Mouse (Mus musculus) forebrain, postnatal 0 days (tissue): ENCODE data around the gene Cdkal1. TPM values are rescaled to one million over a fixed set of nuclear protein-coding genes. Genes with fewer than 3 reads are reported as not detected.

ENCODE experiments used
- ATAC-seq: fragments of 200-750 bp; cut with Nextera tagmentation; 2 replicates; pipeline ENCODE4 v1.8.0; 2017; ENCODE audit warnings: mild to moderate bottlenecking, moderate library complexity
- DNase-seq: peaks from one replicate; pipeline ENCODE4 v3.0.0-alpha.2; 2015
- H3K27ac ChIP-seq: fragments of 300-500 bp; sonication (generic); 2 replicates; pipeline ENCODE4 v1.5.1; 2014; ENCODE audit warnings: low read depth, mild to moderate bottlenecking, antibody characterized with exemption, low read length, moderate library complexity, mixed read lengths
- H3K27me3 ChIP-seq: fragments of 300-500 bp; sonication (generic); 2 replicates; pipeline ENCODE4 v1.6.1; 2014; ENCODE audit warnings: mild to moderate bottlenecking, low read length, mixed read lengths; ENCODE audit not compliant: insufficient read depth
- H3K36me3 ChIP-seq: fragments of 300-500 bp; sonication (generic); 2 replicates; pipeline ENCODE4 v1.6.1; 2014; ENCODE audit warnings: mild to moderate bottlenecking, moderate library complexity; ENCODE audit not compliant: insufficient read depth
- H3K4me1 ChIP-seq: fragments of 300-500 bp; sonication (generic); 2 replicates; pipeline ENCODE4 v1.6.1; 2014; ENCODE audit warnings: antibody characterized with exemption; ENCODE audit not compliant: insufficient read depth
- H3K4me2 ChIP-seq: fragments of 300-500 bp; sonication (generic); 2 replicates; pipeline ENCODE4 v1.6.1; 2014; ENCODE audit warnings: low read depth, mild to moderate bottlenecking, moderate library complexity
- H3K4me3 ChIP-seq: fragments of 300-500 bp; sonication (generic); 2 replicates; pipeline ENCODE4 v1.5.1; 2014; ENCODE audit warnings: low read depth, low read length, mixed read lengths
- H3K9ac ChIP-seq: fragments of 300-500 bp; sonication (generic); 2 replicates; pipeline ENCODE4 v1.6.1; 2014; ENCODE audit warnings: mild to moderate bottlenecking
- H3K9me3 ChIP-seq: fragments of 300-500 bp; sonication (generic); 2 replicates; pipeline ENCODE4 v1.6.1; 2016; ENCODE audit warnings: low read length
- CTCF ChIP-seq: sonication (generic); IDR thresholded peaks from 2 replicates; pipeline ENCODE4 v1.5.1; 2016; ENCODE audit warnings: antibody characterized with exemption, control low read depth, low read depth
- WGBS: fragments of 180-500 bp; shearing (Covaris S2); extraction: QIAGEN DNeasy Blood & Tissue Kit; methylation state at CpG from one replicate; pipeline ENCODE4 v1.1.7; 2014; 5-methylcytosine and 5-hydroxymethylcytosine counted together
- polyA plus RNA-seq: library from polyadenylated mRNA; unstranded; fragments of >200 nt; fragmentation: Nextera tagmentation; extraction: Ambion mirVana; gene quantifications from 2 replicates; pipeline ENCODE4 v1.2.1, GENCODE M21; 2015
- total RNA-seq: library from RNA; depleted of rRNA; stranded (reverse); fragments of >200 nt; gene quantifications from 2 replicates; pipeline ENCODE4 v1.2.3, GENCODE M21; 2014

The Cdkal1 gene
- total and polyA plus RNA-seq, 2 experiments from 2014 or later = 16.7 to 18.3 TPM

DNA sequence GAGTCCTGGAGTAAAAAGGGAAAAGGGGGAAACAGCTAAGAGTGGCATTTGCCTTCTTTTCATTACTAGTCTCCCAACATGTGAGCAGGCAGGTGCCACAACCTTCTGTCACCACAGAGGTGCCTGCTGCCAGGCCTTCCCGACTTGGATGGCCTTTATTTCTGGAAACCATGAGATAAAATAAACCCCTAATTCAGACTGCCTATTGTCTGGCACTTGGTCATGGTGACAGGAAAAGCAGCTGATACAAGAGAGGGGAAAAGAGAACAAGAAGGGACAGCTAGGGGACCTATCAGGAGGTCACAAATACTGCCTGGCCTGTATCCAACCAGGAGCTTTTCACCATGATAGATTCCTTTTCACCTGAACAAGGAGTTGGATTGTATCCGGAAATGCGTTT lies 466.6 kb downstream of the Cdkal1 start:
- 71% methylated on average over 3 of the region's 3 CpGs for WGBS
- no peaks in the 10 kb centered on the region for H3K9me3 ChIP-seq
- H3K27me3 ChIP-seq = no peaks in the 10 kb centered on the region
- DNase-seq (no peak), ATAC-seq (no peak)
- no peak overlapping the region for H3K4me3 ChIP-seq
- H3K27ac ChIP-seq = no peak overlapping the region
- TF ChIP-seq CTCF = no peak
- no peaks in the 10 kb centered on the region for H3K4me1 ChIP-seq
- no peaks in the 10 kb centered on the region for H3K36me3 ChIP-seq
- H3K9ac ChIP-seq = no peak overlapping the region
- H3K4me2 ChIP-seq = no peak overlapping the region

DNA sequence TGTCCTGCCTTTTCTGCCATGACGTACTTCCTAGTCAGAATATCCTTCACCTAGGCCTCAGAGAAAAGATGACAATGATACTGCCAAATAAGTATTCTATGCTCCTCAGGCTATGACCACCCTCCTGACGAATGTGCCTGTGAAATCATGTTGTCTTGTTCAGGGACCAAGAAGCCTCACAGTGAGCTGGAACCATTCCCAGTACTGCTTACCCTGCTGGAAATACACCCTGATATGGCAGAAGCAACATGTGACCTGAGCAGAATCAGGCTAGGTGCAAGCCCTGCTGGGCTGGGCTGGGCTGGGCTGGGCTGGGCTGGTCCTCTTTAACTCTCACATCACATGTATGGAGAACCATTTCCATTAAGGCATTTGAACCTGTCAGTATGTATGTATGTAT lies 477.9 kb downstream of the Cdkal1 start:
- H3K9me3 ChIP-seq = no peaks in the 10 kb centered on the region
- no peak overlapping the region for H3K27ac ChIP-seq
- WGBS = 52% methylated on average over 2 of the region's 2 CpGs
- ATAC-seq (no peak), DNase-seq (no peak)
- no peak overlapping the region for H3K4me3 ChIP-seq
- H3K4me2 ChIP-seq = no peak overlapping the region
- no peaks in the 10 kb centered on the region for H3K27me3 ChIP-seq
- no peaks in the 10 kb centered on the region for H3K4me1 ChIP-seq
- no peak overlapping the region for H3K9ac ChIP-seq
- no peak for TF ChIP-seq CTCF
- no peaks in the 10 kb centered on the region for H3K36me3 ChIP-seq

DNA sequence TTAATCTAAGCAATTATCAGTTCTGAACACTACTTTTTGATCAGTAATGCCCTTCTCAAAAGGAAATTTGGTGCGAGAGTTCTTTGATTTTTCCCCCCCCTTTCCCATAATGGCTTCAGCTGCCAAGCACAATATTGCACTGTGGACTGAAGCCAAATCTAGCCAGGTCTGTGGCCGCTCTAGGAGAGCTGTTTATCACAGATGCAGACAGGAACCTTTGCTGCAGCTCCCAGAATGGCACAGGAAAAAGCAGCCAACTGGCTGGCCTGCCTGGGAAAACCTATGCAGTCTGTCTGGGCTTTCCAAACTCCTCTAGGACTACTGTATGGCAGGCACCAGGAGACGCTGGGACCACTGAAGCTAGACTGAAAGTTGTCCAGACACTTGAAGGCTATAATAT lies 483.6 kb downstream of the Cdkal1 start:
- H3K4me3 ChIP-seq = no peak overlapping the region
- ATAC-seq (no peak), DNase-seq (no peak)
- H3K4me2 ChIP-seq = no peak overlapping the region
- no peaks in the 10 kb centered on the region for H3K9me3 ChIP-seq
- H3K27me3 ChIP-seq = no peaks in the 10 kb centered on the region
- no peak overlapping the region for H3K9ac ChIP-seq
- peak overlapping the region; percentile 74 for H3K27ac ChIP-seq
- no peak for TF ChIP-seq CTCF
- no peaks in the 10 kb centered on the region for H3K36me3 ChIP-seq
- peaks cover 23% of the 10 kb centered on the region for H3K4me1 ChIP-seq
- WGBS = 14% methylated on average over 3 of the region's 3 CpGs

DNA sequence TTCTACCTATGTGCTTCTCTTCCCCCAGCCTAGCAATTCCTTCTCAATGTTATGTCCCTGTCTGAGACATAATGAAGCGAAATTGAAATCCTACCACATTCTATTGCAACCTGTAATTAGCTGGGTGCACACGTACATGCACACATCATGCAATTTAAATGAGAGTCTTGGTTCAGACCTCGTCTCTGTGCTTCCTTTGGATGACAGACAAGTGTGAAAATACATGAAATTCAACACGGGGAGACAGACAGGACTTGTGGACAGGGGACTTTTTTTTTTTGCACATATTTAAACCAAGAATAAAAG lies 484.1 kb downstream of the Cdkal1 start:
- TF ChIP-seq CTCF = no peak
- H3K4me3 ChIP-seq = no peak overlapping the region
- H3K9ac ChIP-seq = no peak overlapping the region
- H3K4me1 ChIP-seq = peaks cover 23% of the 10 kb centered on the region
- peak; percentile 52 for ATAC-seq
- no peaks in the 10 kb centered on the region for H3K36me3 ChIP-seq
- 0 out of 2 replicates have a peak overlapping the region, but pooled peaks have one; percentile 1 for H3K4me2 ChIP-seq
- DNase-seq = no peak
- H3K9me3 ChIP-seq = no peaks in the 10 kb centered on the region
- H3K27ac ChIP-seq = peak overlapping the region; percentile 74
- H3K27me3 ChIP-seq = no peaks in the 10 kb centered on the region
- 12% methylated on average over 4 of the region's 4 CpGs for WGBS

DNA sequence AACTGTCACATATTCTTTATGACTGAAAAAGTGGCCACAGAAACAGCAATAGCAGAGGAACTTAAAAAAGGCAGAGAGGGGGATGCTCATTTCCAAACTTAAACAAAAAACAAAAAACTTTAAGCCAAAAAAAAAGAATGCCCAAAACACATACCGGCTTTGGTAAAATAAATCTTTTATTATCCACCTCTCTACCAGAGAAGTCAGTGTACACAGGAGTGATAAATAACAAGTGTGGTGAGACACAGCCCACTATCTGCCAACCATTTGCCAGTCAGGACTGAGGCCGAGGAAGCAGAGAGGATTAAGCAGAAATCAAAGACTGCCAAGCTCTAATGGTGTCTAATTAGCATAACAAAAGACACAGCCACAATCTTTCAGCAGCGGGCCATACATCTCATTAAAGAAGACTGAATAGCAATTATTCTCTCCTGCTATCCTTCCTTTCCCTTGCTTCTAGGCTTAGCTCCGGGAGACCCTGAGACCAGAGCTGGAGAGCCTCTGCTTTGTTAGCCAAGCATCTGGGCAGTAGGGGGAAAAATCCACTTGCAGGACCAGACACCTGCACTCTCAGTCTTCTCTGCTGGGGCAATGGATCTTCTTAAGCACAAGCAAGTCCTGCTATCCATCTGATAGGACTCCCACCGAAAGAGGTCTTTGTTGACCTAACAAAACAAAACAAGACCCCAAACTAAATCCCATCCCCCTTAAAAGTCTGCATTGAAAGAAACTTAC lies 484.6 kb downstream of the Cdkal1 start:
- no peaks in the 10 kb centered on the region for H3K36me3 ChIP-seq
- peak; percentile 67 for DNase-seq
- WGBS = 8% methylated on average over 5 of the region's 5 CpGs
- H3K4me3 ChIP-seq = no peak overlapping the region
- no peaks in the 10 kb centered on the region for H3K27me3 ChIP-seq
- 0 out of 2 replicates have a peak overlapping the region, but pooled peaks have one; percentile 1 for H3K4me2 ChIP-seq
- no peak for TF ChIP-seq CTCF
- H3K9ac ChIP-seq = no peak overlapping the region
- ATAC-seq = peak; percentile 91
- peak overlapping the region; percentile 74 for H3K27ac ChIP-seq
- peaks cover 23% of the 10 kb centered on the region for H3K4me1 ChIP-seq
- H3K9me3 ChIP-seq = no peaks in the 10 kb centered on the region

DNA sequence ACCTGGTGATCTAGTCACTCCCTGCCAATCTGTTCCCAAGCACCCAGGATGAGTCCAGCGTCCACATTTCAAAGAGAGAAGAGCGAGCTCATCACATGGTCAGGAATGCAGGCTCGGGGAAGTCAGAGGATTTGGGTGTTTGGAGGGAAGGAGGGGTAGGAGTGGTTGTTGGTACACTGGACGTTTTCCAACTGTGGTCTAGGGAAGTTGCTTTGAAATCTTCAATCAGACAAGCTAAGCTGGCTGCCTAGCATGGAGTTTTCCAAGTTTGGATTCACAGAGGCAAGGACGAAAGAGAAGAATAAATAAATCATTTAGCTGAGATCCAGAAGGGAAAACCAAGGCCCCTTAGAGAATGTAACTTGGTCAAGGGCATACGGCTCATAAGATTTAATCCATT lies 486.7 kb downstream of the Cdkal1 start:
- H3K9me3 ChIP-seq = no peaks in the 10 kb centered on the region
- H3K27me3 ChIP-seq = no peaks in the 10 kb centered on the region
- DNase-seq = no peak
- no peak overlapping the region for H3K4me3 ChIP-seq
- no peak overlapping the region for H3K4me2 ChIP-seq
- H3K36me3 ChIP-seq = no peaks in the 10 kb centered on the region
- no peak for TF ChIP-seq CTCF
- H3K4me1 ChIP-seq = peaks cover 30% of the 10 kb centered on the region
- ATAC-seq = no peak
- H3K9ac ChIP-seq = no peak overlapping the region
- WGBS = 36% methylated on average over 6 of the region's 6 CpGs
- H3K27ac ChIP-seq = no peak overlapping the region

DNA sequence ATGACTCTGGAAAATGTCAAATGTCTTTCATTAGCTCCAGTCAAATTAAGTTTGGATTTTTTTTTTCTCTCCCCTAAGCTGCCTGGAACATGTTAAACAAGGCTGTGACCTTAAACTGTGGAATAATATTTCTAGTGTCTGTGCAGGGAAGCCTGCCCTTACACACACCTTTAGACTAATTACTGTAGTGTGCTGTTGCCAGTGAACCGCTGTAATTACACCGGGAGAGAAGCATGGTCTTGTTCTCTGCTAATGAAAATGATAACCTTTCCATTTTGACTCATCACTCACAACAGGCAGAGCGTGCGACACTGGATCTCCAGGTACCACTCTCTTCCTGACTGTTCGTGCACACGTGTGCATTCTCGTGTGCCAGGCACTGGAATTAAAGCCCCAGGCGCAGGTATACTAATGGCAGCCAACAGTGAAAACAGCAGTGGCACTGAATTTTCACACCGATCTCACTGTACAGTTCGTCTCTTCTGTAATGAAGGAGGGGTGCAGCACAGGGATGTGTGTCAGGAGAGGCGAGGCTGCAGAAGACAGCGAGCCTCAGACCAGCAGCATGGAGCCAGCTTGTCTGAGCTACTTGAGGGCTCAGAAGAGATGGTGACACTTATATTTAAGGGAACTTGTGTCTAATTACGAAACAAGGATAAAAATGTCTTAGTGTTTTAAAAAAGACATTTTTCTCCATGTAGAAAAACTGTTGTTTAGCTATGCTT lies 490.4 kb downstream of the Cdkal1 start:
- 51% methylated on average over 13 of the region's 13 CpGs for WGBS
- DNase-seq (no peak), ATAC-seq (peak; percentile 72)
- TF ChIP-seq CTCF = no peak
- Histone ChIP-seq H3K4me2 (no peak overlapping the region), H3K4me3 (no peak overlapping the region), H3K27ac (no peak overlapping the region), H3K4me1 (peaks cover 13% of the 10 kb centered on the region), H3K9me3 (no peaks in the 10 kb centered on the region), H3K9ac (no peak overlapping the region), H3K27me3 (no peaks in the 10 kb centered on the region), H3K36me3 (no peaks in the 10 kb centered on the region)
